Mouse (Mus musculus) CH12.LX (cell line): Measurements from ENCODE around the gene Acadsb. TPM values are rescaled to one million over a fixed set of nuclear protein-coding genes. Genes with fewer than 3 reads are reported as not detected.

Experiments used
- DNase-seq: peaks from one replicate; pipeline ENCODE4 v3.0.0-alpha.2; 2013; ENCODE audit errors: extremely low read depth
- H3K27ac ChIP-seq: 2 replicates; pipeline ENCODE4 v1.5.1; 2012; ENCODE audit warnings: low read depth, mild to moderate bottlenecking, control low read depth, moderate library complexity; ENCODE audit not compliant: insufficient read depth
- H3K27me3 ChIP-seq: replicated peaks from 2 replicates; pipeline ENCODE3; 2012; ENCODE audit warnings: inconsistent platforms
- H3K36me3 ChIP-seq, 2 experiments: replicated peaks in 1 of 2; 2 replicates each; pipeline versions ENCODE3 to v1.6.1; 2012; ENCODE audit warnings: inconsistent platforms in 1 of 2, low read length in 1 of 2, mild to moderate bottlenecking in 1 of 2, mixed read lengths in 1 of 2, moderate library complexity in 1 of 2; ENCODE audit not compliant: control insufficient read depth in 1 of 2, insufficient read depth in 1 of 2
- H3K4me1 ChIP-seq, 2 experiments: 2 replicates each; pipeline ENCODE4 v1.6.1; 2012; ENCODE audit warnings: inconsistent platforms in 1 of 2, moderate library complexity in 1 of 2; ENCODE audit not compliant: insufficient read depth in 2 of 2, control insufficient read depth in 1 of 2
- H3K4me2 ChIP-seq: 2 replicates; pipeline ENCODE4 v1.6.1; 2012; ENCODE audit warnings: low read depth, mild to moderate bottlenecking, control low read depth; ENCODE audit not compliant: poor library complexity, insufficient read depth, severe bottlenecking
- H3K4me3 ChIP-seq, 3 experiments: fragments of 150-350 bp in 1 of 3; sonication (generic) in 1 of 3; replicated peaks in 1 of 3; 2 replicates each; pipeline versions ENCODE3 to v1.5.1; 2011 to 2012; ENCODE audit warnings: low read depth in 2 of 3, low read length in 2 of 3, mild to moderate bottlenecking in 2 of 3, moderate library complexity in 2 of 3, control low read depth in 1 of 3, improper control_type of control experiment in 1 of 3, inconsistent platforms in 1 of 3, mixed read lengths in 1 of 3; ENCODE audit not compliant: poor library complexity in 1 of 3
- H3K79me2 ChIP-seq: replicated peaks from 2 replicates; pipeline ENCODE4 v1.6.1; 2012; ENCODE audit warnings: mild to moderate bottlenecking, moderate library complexity; ENCODE audit not compliant: control insufficient read depth, poor library complexity, insufficient read depth, severe bottlenecking; ENCODE audit errors: extremely low read depth
- H3K9ac ChIP-seq: 2 replicates; pipeline ENCODE4 v1.6.1; 2012; ENCODE audit warnings: low read depth, mild to moderate bottlenecking, control low read depth, moderate library complexity; ENCODE audit not compliant: insufficient read depth
- H3K9me3 ChIP-seq: replicated peaks from 2 replicates; pipeline ENCODE3; 2012; ENCODE audit warnings: low read length, inconsistent platforms, mixed read lengths
- CHD1 ChIP-seq: IDR thresholded peaks from 2 replicates; pipeline ENCODE4 v1.6.1; 2012; ENCODE audit warnings: low read depth, low read length, improper control_type of control experiment, inconsistent platforms
- CHD2 ChIP-seq: IDR thresholded peaks from 2 replicates; pipeline ENCODE4 v1.6.1; 2011; ENCODE audit warnings: low read length, improper control_type of control experiment
- E2F4 ChIP-seq: IDR thresholded peaks from 2 replicates; pipeline ENCODE4 v1.6.1; 2011; ENCODE audit warnings: low read depth, low read length, improper control_type of control experiment; ENCODE audit not compliant: insufficient replicate concordance
- ELF1 ChIP-seq: IDR thresholded peaks from 2 replicates; pipeline ENCODE4 v1.6.1; 2014; ENCODE audit warnings: low read depth, mild to moderate bottlenecking, inconsistent platforms, low read length, improper control_type of control experiment
- ETS1 ChIP-seq: conservative IDR thresholded peaks from 2 replicates; pipeline ENCODE4 v1.6.1; 2012; ENCODE audit warnings: low read depth, mild to moderate bottlenecking, inconsistent platforms, low read length, improper control_type of control experiment, moderate library complexity
- HCFC1 ChIP-seq: IDR thresholded peaks from 2 replicates; pipeline ENCODE4 v1.6.1; 2012; ENCODE audit warnings: low read depth, mild to moderate bottlenecking, inconsistent platforms, low read length, improper control_type of control experiment
- IRF4 ChIP-seq: IDR thresholded peaks from 2 replicates; pipeline ENCODE4 v1.6.1; 2014; ENCODE audit warnings: low read depth, mild to moderate bottlenecking, inconsistent platforms, low read length, improper control_type of control experiment
- KAT2A ChIP-seq: IDR thresholded peaks from 2 replicates; pipeline ENCODE4 v1.6.1; 2012; ENCODE audit warnings: low read length, improper control_type of control experiment, inconsistent platforms; ENCODE audit not compliant: insufficient replicate concordance
- MAX ChIP-seq: IDR thresholded peaks from 2 replicates; pipeline ENCODE4 v1.6.1; 2011; ENCODE audit warnings: low read length, improper control_type of control experiment
- MAZ ChIP-seq: IDR thresholded peaks from 2 replicates; pipeline ENCODE4 v1.6.1; 2012; ENCODE audit warnings: low read depth, mild to moderate bottlenecking, inconsistent platforms, low read length, improper control_type of control experiment, moderate library complexity
- MXI1 ChIP-seq: IDR thresholded peaks from 2 replicates; pipeline ENCODE4 v1.6.1; 2011; ENCODE audit warnings: mild to moderate bottlenecking, low read depth, low read length, improper control_type of control experiment
- NELFE ChIP-seq: IDR thresholded peaks from 2 replicates; pipeline ENCODE4 v1.6.1; 2011; ENCODE audit warnings: low read depth, low read length, improper control_type of control experiment
- NRF1 ChIP-seq: IDR thresholded peaks from 2 replicates; pipeline ENCODE4 v1.6.1; 2014; ENCODE audit warnings: low read depth, mild to moderate bottlenecking, inconsistent platforms, low read length, improper control_type of control experiment, moderate library complexity
- PAX5 ChIP-seq: IDR thresholded peaks from 2 replicates; pipeline ENCODE4 v1.6.1; 2012; ENCODE audit warnings: low read length, inconsistent platforms, mixed read lengths
- POLR2A ChIP-seq: IDR thresholded peaks from 2 replicates; pipeline ENCODE4 v1.6.1; 2011; ENCODE audit warnings: low read depth, mild to moderate bottlenecking, improper control_type of control experiment, low read length
- POLR2AphosphoS2 ChIP-seq: IDR thresholded peaks from 2 replicates; pipeline ENCODE4 v1.6.1; 2011; ENCODE audit warnings: low read depth, low read length, improper control_type of control experiment
- RAD21 ChIP-seq: IDR thresholded peaks from 2 replicates; pipeline ENCODE4 v1.6.1; 2011; ENCODE audit warnings: low read depth, mild to moderate bottlenecking, low read length, improper control_type of control experiment, moderate library complexity
- SIN3A ChIP-seq: IDR thresholded peaks from 2 replicates; pipeline ENCODE4 v1.6.1; 2012; ENCODE audit warnings: low read length, improper control_type of control experiment, inconsistent platforms
- TBP ChIP-seq: conservative IDR thresholded peaks from 2 replicates; pipeline ENCODE4 v1.6.1; 2011; ENCODE audit warnings: low read depth, low read length, improper control_type of control experiment
- TCF12 ChIP-seq: IDR thresholded peaks from 2 replicates; pipeline ENCODE4 v1.6.1; 2014; ENCODE audit warnings: low read depth, mild to moderate bottlenecking, inconsistent platforms, low read length, improper control_type of control experiment
- ZC3H11A ChIP-seq: IDR thresholded peaks from 2 replicates; pipeline ENCODE4 v1.6.1; 2012; ENCODE audit warnings: low read depth, mild to moderate bottlenecking, inconsistent platforms, low read length, improper control_type of control experiment
- ZMIZ1 ChIP-seq: IDR thresholded peaks from 2 replicates; pipeline ENCODE4 v1.6.1; 2012; ENCODE audit warnings: low read depth, mild to moderate bottlenecking, inconsistent platforms, low read length, improper control_type of control experiment
- dilution Hi-C: fragments of 300-500 bp; cut with MboI; formaldehyde crosslinking; loops from 2 replicates; pipeline ENCODE4 v1.14.3; 2020; ENCODE audit warnings: low sequenced_read_pairs; ENCODE audit not compliant: extremely low pct_unique_long_range_greater_than_20kb, extremely low pct_ligation_motif_present
- in situ Hi-C: fragments of 300-500 bp; cut with MboI; formaldehyde crosslinking; loops from 3 replicates; pipeline ENCODE4 v1.14.3; 2019; ENCODE audit warnings: low sequenced_read_pairs, low pct_ligation_motif_present, low pct_unique_long_range_greater_than_20kb, mixed read lengths
- polyA plus RNA-seq: library from polyadenylated mRNA; unstranded; fragments of >175 nt; gene quantifications from 2 replicates; pipeline ENCODE4 v1.2.1, GENCODE M21; 2012; ENCODE audit warnings: low read depth; ENCODE audit not compliant: insufficient read length
- total RNA-seq, 2 experiments: library from RNA; depleted of rRNA; stranded (reverse); fragments of 300-350 nt in 1 of 2; fragments of >200 nt in 1 of 2; gene quantifications; 2 replicates each; pipeline ENCODE4 v1.2.3; 2012 to 2014

Acadsb gene
- 11.2 and 11.9 TPM in 2 replicates for total RNA-seq (2012; rRNA removed)
- total RNA-seq (2014; rRNA removed) = 15.2 and 15.6 TPM in 2 replicates
- 11.1 and 11.8 TPM in 2 replicates for polyA plus RNA-seq

DNA sequence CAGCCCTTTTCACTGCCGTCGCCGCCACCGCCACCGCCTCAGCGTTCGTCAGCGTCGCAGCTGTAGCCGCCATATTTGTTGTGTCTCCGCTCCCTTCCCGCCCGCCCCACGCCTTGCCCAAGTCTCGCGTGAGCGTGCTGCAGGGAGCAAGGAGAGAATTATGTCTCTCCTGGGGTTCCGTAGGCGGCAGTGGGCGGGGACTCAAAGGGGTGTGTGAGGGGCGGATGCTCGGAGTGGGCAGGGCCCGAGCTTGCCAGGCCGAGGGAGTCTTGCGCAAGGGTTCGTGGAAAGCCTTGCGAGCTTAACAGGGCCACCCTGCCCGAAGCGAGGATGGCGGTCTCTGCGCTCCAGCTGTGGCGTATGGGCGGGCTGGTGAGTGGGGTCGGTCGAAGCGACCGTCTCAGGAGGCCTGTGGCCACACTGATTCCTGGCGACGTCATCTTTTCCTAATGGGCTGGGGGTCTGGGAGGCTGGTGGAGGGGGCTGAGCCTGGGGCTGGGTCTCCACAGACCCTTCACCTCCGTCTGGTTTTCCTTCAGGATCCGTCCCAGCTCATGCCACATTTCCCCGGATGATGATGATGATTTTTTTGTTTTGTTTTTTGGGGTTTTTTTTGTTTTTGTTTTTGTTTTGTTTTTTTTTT, at the start of gene Acadsb, which contains the start of gene Ikzf5:
Gene Acadsb (plus strand): TSS at position 186 of the 643 bp plus-strand sequence.
Gene Ikzf5 (minus strand): TSS at position 106 of the 643 bp plus-strand sequence.
- Histone ChIP-seq H3K9me3 (no peaks in the 10 kb centered on the region), H3K27ac (peak within 1 kb of the TSS; percentile 51), H3K4me2 (peak within 1 kb of the TSS; percentile 91), H3K27me3 (peaks cover 14% of the 10 kb centered on the region), H3K9ac (peak within 1 kb of the TSS; percentile 85), H3K36me3 (peaks cover 0 to 4% of the 10 kb centered on the region in 2 experiments), H3K4me1 (peaks cover 0 to 16% of the 10 kb centered on the region in 2 experiments; a peak in 3 of 4 replicates), H3K79me2 (peaks cover 16% of the 10 kb centered on the region), H3K4me3 (peak within 1 kb of the TSS; percentile 81 to 99 (median 98))
- TF ChIP-seq RAD21 = no peak
- peak; percentile 87 for TF ChIP-seq HCFC1
- no peak for TF ChIP-seq CHD1
- peak; percentile 70 for TF ChIP-seq NRF1
- TF ChIP-seq PAX5 = no peak
- peak; percentile 65; the same call in 1 of the 2 replicates for TF ChIP-seq TCF12
- peak; percentile 51; the same call in 1 of the 2 replicates for TF ChIP-seq ZMIZ1
- TF ChIP-seq CHD2 = peak; percentile 99
- peak; percentile 54; the same call in 1 of the 2 replicates for TF ChIP-seq MAX
- peak; percentile 90 for TF ChIP-seq MXI1
- peak; percentile 30; the same call in 1 of the 2 replicates for TF ChIP-seq NELFE
- 0 out of 2 replicates have a peak, but pooled peaks have one; percentile 16 for TF ChIP-seq TBP
- TF ChIP-seq KAT2A = peak; percentile 70; the same call in 1 of the 2 replicates
- no peak for TF ChIP-seq E2F4
- TF ChIP-seq POLR2A = peak; percentile 70; the same call in 1 of the 2 replicates
- peak; percentile 89; the same call in 1 of the 2 replicates for TF ChIP-seq SIN3A
- TF ChIP-seq IRF4 = peak; percentile 14; the same call in 1 of the 2 replicates
- 0 out of 2 replicates have a peak, but pooled peaks have one; percentile 17 for TF ChIP-seq ETS1
- peak; percentile 75 for TF ChIP-seq ELF1
- no peak for TF ChIP-seq ZC3H11A
- no peak for TF ChIP-seq POLR2AphosphoS2
- TF ChIP-seq MAZ = peak; percentile 78; the same call in 1 of the 2 replicates
- in situ Hi-C loops = no loop called here
- dilution Hi-C loops = no loop called here
- peak; percentile 96 for DNase-seq
